Mouse (Mus musculus): ENCODE data around the gene Kcnj8.

The Kcnj8 gene

DNA sequence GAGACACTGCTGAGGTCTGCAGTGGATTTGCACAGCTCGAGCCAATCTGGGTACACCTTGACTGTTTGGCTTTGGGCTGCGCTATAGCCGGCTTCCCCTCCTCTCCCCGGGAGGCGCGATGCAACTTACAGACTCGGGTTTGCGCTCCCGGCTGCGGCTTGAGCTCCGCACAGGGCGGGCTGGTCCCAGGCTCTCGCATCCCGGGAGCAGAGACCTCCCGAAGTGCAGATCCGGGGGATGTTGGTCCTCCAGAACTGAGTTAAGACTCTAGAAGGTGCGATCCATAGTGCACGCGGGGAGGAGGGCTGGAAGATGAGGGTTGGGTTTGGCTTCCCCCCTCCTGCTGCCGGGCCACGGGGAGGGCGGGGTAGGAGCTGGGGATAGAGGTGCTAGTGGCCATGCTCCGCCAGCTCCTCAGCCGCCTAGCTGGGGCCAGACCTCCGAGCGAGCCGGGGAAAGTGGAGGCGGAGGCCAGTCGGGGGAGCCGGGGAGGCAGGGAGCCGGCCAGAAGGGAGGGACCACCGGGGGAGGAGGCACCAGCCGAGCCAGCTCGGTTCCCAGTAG, at the start of gene Kcnj8:
Kcnj8 (minus strand) TSS at position 560 of the 564 bp plus-strand sequence.
- peak; percentile 13 to 27 for DNase-seq (ENCODE audit: low spot score in 2 of 2)

DNA sequence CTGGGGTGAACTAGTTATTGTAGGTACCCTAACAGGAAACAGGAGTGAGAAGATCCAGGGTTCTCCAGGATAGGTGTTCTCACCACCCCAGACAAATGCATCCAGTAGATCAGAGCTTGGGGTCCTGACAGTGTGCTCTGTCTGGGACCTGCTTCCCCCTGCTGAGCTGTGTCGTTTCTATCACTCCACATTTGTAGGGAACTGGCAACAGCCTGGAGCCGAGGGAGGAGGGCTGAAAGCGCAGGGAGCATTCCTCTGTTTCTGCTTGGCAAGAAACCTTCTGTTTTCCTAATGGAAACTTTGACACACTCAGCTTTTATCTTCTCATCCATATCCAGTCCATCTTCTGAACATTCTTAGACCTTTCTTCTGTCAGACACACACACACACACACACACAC, 45.2 kb upstream of the Kcnj8 start:
- no peak for DNase-seq (ENCODE audit: low spot score in 2 of 2)

DNA sequence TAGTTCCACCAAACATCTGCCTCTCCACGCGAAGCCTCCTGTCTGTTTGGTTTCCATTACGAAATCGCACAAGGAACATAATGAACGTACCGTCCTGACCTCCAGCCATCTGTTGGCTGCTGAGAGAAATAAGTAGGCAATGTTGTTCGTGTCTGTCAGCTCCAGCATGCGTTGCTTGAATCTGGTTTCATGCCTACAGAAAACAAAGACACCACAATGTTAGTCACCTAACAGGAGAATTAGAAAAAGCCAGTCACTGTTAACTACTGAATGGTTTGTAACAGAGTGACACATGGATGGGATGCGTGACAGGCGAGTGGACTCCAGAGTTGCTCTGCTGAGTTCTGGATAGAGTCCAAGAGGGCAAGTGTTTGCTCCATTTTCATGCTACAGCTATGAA, 42.9 kb upstream of the Kcnj8 start:
- peak in 1 of 2 experiments; percentile 3 for DNase-seq (ENCODE audit: low spot score in 2 of 2)

DNA sequence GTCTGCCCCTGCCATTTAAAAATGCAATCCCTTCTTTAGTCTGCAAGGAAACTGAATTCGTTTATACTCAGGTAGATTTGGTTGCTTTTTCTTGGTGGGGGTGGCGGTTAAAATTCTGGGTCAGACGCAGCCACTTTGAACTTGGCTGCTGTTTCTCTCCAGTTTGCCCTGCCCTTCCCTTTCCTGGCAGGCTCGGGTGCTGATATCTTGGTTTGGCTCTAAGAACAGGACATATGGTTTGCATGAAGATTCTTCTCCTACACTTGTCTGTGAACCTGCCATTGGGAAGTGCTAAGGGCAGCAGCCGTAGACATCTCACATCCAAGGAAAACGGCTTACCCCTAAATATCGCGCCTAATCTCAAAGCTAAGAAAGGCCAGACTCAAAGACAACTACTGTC, 41.0 kb upstream of the Kcnj8 start:
- DNase-seq (ENCODE audit: low spot score in 2 of 2): no peak

DNA sequence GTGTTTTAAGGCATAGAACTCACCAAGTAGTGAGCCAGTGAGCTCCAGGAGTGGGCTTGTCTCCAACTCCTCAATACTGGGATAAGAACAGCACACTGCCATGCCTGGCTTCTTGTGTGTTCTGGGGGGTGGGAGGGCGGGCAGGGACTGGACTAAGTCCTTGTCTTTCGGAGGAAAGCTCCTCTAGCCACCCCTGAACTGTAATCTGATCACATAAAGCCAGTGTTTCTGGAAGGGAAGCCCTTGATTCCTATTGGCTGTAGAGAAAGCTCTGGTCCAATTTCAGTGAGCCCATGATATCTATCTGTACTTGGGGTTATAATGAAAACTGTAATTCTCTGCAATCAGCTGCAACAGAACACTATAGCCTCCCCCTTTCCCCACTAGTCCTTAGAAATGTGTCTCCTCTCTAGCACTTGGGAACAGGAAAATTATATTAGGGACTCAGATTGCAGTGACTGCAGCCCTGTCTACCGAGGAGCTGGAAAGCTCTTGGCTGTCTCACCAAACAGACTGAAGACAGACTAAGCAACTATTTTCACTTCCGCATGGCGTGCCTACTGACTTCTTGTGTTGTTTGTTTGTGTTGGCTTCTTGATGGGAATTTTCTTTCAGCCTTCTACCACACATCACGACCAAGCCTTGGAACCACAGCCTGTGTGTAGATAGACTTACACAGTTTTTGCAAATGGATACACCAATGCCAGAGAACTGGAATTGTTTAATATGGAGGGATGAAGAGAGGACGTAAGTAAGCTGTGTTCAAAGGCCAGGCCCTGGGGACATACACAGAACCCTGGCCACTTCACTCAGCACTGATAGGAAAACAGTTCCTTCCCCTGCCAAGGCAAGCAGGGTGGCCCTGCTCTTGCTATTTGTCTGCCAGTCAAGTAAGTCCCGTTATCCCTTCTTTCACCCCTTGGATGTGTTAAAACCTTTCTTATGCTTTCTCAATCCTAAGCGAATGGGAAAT, 38.3 kb upstream of the Kcnj8 start:
- DNase-seq (ENCODE audit: low spot score in 2 of 2): no peak

DNA sequence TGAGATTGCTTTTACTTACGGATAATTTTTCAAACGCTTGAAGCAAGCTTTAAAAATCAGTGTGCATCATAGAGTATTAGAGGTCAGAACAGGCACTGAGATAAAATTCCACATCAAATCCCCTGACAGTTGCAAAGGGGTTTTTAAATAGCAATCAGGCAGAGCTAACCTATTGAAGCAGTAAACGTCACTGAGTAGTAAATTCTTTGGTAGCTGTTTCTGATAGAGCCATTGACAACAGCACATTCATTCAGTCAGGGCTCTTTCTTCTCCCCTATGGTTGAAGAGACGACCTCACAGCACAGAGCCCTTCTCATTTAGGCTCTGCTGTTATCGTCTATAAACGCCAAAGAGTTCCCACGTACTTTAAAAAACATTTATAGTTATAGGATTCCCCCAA, 35.7 kb upstream of the Kcnj8 start:
- DNase-seq (ENCODE audit: low spot score in 2 of 2): no peak

- DNase-seq (ENCODE audit: low spot score in 2 of 2): no peak
Measured at GRCm38 (mm10) chr6:142602772-142603171, 31.4 kb upstream of the Kcnj8 start.

GRCm38 (mm10) chr6:142578831-142579230, 7.4 kb upstream of the Kcnj8 start:
- DNase-seq (ENCODE audit: low spot score in 2 of 2): no peak

DNA sequence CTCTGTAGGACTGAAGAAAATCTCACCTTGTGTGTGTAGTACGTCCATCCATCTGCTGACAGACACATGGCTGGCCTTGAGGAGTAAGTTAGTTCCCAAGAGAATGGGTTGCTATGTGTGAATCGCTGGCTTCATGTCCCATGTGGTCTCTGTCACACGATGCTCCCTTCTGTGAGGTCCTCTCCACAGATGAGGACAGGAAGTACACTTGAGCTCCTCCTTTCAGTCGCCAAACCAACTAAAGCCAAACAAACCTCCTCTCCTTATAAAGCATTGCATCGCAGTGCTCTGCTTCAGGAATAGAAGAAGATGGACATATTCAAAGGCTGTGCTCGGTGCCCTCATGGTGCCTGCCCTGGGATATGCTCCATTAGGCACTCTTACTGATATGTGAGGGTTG, 6.4 kb upstream of the Kcnj8 start:
- DNase-seq (ENCODE audit: low spot score in 2 of 2): no peak

DNA sequence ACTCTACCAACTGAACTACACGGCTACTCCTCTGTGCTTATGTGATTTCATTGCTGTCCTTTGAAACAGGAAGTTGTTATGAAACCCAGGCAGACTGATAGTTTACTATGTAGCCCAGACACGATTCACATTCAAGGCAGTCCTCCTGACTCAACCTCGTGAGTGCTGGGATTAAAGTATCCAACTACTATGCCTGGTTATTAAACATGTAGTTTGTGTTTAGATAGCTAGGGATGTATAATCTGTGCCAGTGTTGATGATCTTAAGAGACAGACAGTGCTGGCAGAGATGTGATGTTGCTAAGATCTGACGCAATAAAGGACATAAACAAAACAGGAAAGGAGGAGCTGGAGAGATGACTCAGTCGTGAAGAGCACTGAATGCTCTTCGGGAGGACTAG, 1.5 kb upstream of the Kcnj8 start:
- DNase-seq (ENCODE audit: low spot score in 2 of 2): no peak

DNA sequence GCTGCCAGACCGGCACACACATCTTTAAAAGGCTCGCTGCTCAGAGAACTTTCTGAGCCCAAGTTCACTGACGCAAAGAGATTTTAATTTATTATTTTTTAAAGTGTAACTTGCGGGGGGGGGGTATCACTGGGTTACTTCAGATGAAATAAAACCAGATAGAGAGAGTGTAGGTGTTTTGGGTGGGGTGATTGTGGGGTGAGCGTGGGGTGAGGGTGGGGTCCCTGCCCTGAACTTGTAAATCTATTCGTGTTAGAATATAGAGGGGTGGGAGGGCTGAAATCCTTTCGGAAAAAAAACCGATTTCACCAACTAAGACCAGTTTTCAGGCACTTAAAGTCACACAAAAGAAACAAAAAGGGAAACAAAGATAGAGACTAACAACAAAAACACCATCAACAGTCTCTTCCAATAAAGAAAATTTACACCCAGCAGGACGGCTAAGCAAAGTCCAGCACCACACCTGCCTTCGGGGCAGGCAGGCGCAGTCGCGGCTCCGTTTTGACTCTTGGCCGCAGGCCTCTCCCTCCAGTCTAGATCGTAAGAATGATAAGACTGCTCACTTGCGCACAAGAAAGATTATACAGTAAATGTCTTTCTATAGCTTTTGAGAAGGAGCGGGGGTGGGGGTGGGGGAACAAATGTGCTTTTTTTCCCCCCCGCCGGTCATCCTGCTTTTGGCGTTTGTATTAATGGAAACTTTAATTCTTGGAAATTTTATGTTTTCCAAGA, 381 bp upstream of the Kcnj8 start:
- DNase-seq (ENCODE audit: low spot score in 2 of 2): no peak

- peak; percentile 2 to 9 for DNase-seq (ENCODE audit: low spot score in 2 of 2)
Measured at GRCm38 (mm10) chr6:142570046-142570770, 1.2 kb downstream of the Kcnj8 start.

DNA sequence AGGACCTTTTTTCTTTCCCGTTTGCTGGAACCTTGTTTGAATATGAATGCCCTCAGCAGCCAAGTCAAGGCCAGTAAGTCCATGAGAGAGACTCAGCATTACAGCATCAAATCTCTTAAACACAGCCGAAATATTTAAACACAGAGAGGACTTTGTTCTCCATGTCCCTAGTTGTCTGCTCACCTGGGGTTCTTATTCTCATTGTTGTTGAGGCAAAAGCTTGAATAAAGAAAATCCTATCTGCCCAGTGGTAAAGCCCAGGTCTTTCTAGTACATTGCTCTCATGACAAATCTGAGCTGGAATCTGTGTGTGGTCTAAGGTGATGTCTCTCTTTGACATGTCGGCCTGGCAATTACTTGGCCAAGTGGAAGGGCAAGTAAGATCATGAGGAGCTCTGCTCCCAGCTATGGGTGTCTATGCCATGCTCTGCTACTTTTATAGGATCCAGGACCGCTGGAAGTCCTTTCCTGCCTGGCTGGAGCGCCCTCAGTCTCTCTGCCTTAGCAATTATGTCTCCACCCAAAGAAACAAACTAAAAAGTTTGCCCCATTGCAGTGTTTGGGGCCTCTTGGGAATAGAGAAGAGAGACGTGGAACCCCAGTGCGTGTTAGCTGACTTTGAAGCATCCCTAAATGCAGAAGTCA, 2.6 kb downstream of the Kcnj8 start:
- no peak for DNase-seq (ENCODE audit: low spot score in 2 of 2)

GRCm38 (mm10) chr6:142567452-142567851, 4.0 kb downstream of the Kcnj8 start:
- DNase-seq (ENCODE audit: low spot score in 2 of 2): no peak

GRCm38 (mm10) chr6:142564746-142565145, 6.7 kb downstream of the Kcnj8 start:
- DNase-seq (ENCODE audit: low spot score in 2 of 2): no peak

DNA sequence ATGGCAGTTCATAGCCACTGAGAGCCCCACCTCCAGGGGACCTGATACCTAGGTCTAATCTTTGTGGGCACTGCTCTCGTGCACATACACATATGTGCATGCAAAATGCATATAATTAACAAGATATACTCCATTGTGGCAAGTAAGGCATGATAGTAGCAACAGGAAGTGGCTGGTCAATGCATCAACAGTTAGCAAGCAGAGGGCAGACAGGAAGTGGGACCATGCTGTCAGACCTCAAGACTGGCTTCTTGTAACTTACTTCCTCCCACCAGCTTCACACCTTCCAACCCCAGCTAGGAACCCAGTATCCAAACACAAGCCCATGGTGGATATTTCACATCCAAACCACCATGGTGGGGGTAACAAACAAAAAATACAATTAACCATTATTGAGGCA, 10.3 kb downstream of the Kcnj8 start:
- DNase-seq (ENCODE audit: low spot score in 2 of 2): no peak

GRCm38 (mm10) chr6:142558772-142559679, 12.4 kb downstream of the Kcnj8 start:
- no peak for DNase-seq (ENCODE audit: low spot score in 2 of 2)

GRCm38 (mm10) chr6:142558076-142558475, 13.3 kb downstream of the Kcnj8 start:
- peak in 1 of 2 experiments; percentile 12 for DNase-seq (ENCODE audit: low spot score in 2 of 2)

DNA sequence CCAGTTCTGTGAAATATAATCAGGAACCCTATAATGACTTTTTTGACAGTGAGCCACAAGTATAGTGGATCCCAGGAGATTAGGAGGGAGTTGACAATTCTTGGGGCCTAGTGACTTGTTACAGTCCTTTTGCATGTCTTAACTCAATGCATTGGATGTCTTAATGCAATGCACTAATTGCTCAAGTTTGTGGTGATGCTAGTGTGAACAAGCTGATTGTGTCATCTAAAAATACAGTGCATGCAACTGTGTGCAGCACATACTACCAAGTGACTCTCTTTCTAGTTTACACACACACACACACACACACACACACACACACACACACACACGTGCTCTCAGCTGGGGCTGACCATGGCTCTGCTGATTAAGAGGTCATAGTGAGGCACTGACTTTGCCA, 15.4 kb downstream of the Kcnj8 start:
- no peak for DNase-seq (ENCODE audit: low spot score in 2 of 2)

GRCm38 (mm10) chr6:142551482-142551881, 19.9 kb downstream of the Kcnj8 start:
- DNase-seq (ENCODE audit: low spot score in 2 of 2): no peak
